Mouse (Mus musculus) forebrain, embryonic 10.5 days (tissue): ENCODE data around the gene Fn3krp. TPM values are rescaled to one million over a fixed set of nuclear protein-coding genes. Genes with fewer than 3 reads are reported as not detected.
A peak's percentile ranks its signal among the peaks of the same experiment; 100 is the strongest.

Experiments used
- DNase-seq: peaks from one replicate; pipeline ENCODE4 v3.0.0-alpha.2; 2017; ENCODE audit warnings: low spot score; ENCODE audit errors: extremely low spot score
- H3K27ac ChIP-seq: fragments of 300-500 bp; sonication (generic); 2 replicates; pipeline ENCODE4 v1.5.1; 2016; ENCODE audit warnings: mild to moderate bottlenecking
- H3K27me3 ChIP-seq: fragments of 300-500 bp; sonication (generic); 2 replicates; pipeline ENCODE4 v1.6.1; 2016; ENCODE audit warnings: mild to moderate bottlenecking; ENCODE audit not compliant: poor library complexity, severe bottlenecking
- H3K36me3 ChIP-seq: fragments of 300-500 bp; sonication (generic); replicated peaks from 2 replicates; pipeline ENCODE4 v1.6.1; 2016; ENCODE audit warnings: mild to moderate bottlenecking, moderate library complexity
- H3K4me1 ChIP-seq: fragments of 300-500 bp; sonication (generic); 2 replicates; pipeline ENCODE4 v1.6.1; 2016
- H3K4me3 ChIP-seq: fragments of 300-500 bp; sonication (generic); 2 replicates; pipeline ENCODE4 v1.5.1; 2016; ENCODE audit warnings: mild to moderate bottlenecking, moderate library complexity
- H3K9me3 ChIP-seq: fragments of 300-500 bp; sonication (generic); 2 replicates; pipeline ENCODE4 v1.6.1; 2016; ENCODE audit warnings: mild to moderate bottlenecking, moderate library complexity
- WGBS: fragments of 180-500 bp; shearing (Covaris S2); methylation state at CpG from one replicate; pipeline ENCODE4 v1.1.7; 2016; 5-methylcytosine and 5-hydroxymethylcytosine counted together
- polyA plus RNA-seq: library from polyadenylated mRNA; unstranded; fragments of >200 nt; fragmentation: Nextera tagmentation; extraction: Ambion mirVana; gene quantifications from 2 replicates; pipeline ENCODE4 v1.2.1, GENCODE M21; 2016

Fn3krp gene
- polyA plus RNA-seq, 1 experiment from 2014 or later = 8.1 TPM

DNA sequence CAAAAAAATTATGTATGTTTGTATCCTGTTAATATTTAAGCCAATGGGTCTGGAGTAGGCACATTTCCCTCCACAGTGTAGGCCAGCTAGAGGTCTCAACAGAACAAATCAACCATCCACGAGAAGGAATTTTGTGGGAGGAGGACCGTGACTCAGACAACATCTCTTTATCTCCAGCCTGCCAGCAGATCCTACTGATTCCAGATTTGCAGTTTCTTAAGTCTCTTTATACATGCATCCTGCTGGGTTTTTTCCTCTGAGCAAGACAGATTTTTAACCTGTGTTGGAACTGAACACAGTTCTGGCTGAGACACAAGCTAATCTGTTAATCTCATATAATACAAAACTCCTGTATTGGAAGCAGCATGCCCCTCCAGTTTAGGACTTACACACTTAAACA lies 2.3 kb upstream of the Fn3krp start:
- no peak overlapping the region for H3K4me3 ChIP-seq
- H3K27me3 ChIP-seq = no peaks in the 10 kb centered on the region
- peaks cover 16% of the 10 kb centered on the region for H3K4me1 ChIP-seq
- H3K9me3 ChIP-seq = no peaks in the 10 kb centered on the region
- WGBS = 78% methylated on average over 2 of the region's 2 CpGs
- H3K36me3 ChIP-seq = no peaks in the 10 kb centered on the region
- no peak for DNase-seq
- no peak overlapping the region for H3K27ac ChIP-seq

DNA sequence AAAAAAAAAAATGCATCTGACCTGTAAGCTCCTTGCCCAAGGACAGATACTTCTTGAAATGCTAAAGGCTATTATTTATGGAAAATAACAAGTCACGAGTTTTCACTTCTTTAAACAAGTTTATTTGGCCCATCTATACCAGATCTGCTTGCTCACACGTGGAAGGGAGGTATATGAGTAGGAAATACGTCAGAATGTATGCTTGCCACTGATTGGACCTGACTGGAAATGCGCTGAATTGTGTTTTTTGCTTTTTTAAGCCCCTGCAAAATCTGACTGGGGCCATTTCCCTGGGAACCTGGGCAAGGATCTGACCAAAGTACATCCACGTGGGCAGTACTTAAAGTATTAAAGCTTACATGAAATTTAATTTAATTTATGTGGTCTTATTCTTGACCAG lies 822 bp upstream of the Fn3krp start:
- H3K27me3 ChIP-seq = no peaks in the 10 kb centered on the region
- peak overlapping the region; percentile 85; the same call in 1 of the 2 replicates for H3K27ac ChIP-seq
- H3K36me3 ChIP-seq = no peaks in the 10 kb centered on the region
- H3K4me3 ChIP-seq = peak overlapping the region; percentile 82
- no peak for DNase-seq
- H3K4me1 ChIP-seq = peaks cover 16% of the 10 kb centered on the region
- H3K9me3 ChIP-seq = no peaks in the 10 kb centered on the region
- WGBS = 48% methylated on average over 5 of the region's 5 CpGs

DNA sequence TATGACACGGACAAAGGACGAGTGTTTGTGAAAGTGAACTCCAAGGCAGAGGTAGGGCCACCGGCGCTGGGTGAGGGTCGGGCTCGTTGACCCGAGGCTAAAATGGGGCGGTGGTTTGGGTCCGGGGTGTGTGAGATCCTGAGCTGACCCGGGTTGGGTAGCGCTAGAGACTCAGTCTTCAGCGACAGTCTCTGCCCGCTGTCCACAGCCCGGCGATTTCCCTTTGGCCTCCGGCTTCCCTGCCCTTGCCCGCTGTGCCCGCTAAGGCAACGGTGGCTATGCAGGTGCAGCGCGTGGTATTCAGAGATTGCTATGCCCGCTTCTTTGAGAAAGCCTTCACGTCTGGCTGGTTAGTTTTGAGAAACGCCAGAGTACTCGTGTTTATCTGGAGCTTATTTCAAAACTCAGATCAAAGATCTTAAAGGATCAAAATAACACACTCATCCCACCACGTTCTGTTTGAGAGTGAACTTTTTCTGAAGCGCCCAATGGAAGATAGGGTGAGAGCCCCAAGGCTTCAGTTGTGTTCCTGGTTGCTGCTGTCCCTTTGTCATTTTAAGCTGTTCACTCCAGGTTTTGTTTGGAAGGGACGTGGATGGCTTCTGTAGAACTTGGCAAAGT lies 462 bp downstream of the Fn3krp start:
- WGBS = under 1% methylated on average over 28 of the region's 28 CpGs
- no peak for DNase-seq
- H3K27me3 ChIP-seq = no peaks in the 10 kb centered on the region
- peak overlapping the region; percentile 82 for H3K4me3 ChIP-seq
- H3K27ac ChIP-seq = peak overlapping the region; percentile 85
- H3K4me1 ChIP-seq = peaks cover 16% of the 10 kb centered on the region
- H3K36me3 ChIP-seq = no peaks in the 10 kb centered on the region
- no peaks in the 10 kb centered on the region for H3K9me3 ChIP-seq

- DNase-seq = no peak
- Histone ChIP-seq H3K36me3 (peaks cover 20% of the 10 kb centered on the region), H3K27me3 (peaks cover 12% of the 10 kb centered on the region), H3K9me3 (no peaks in the 10 kb centered on the region), H3K4me3 (no peak overlapping the region), H3K27ac (no peak overlapping the region), H3K4me1 (peaks cover 18% of the 10 kb centered on the region)
- WGBS = 80% methylated on average over 4 of the region's 4 CpGs
Measured at GRCm38 (mm10) chr11:121433397-121433796, 12.2 kb downstream of the Fn3krp start.

- peaks cover 29% of the 10 kb centered on the region for H3K4me1 ChIP-seq
- peak within 1 kb of the TSS; percentile 54 for H3K4me3 ChIP-seq
- peak; percentile 71 for DNase-seq
- peak within 1 kb of the TSS; percentile 20; the same call in 1 of the 2 replicates for H3K27ac ChIP-seq
- H3K9me3 ChIP-seq = no peaks in the 10 kb centered on the region
- H3K27me3 ChIP-seq = peaks cover 12% of the 10 kb centered on the region
- WGBS = 8% methylated on average over 30 of the region's 30 CpGs
- H3K36me3 ChIP-seq = peaks cover 10% of the 10 kb centered on the region
Measured at GRCm38 (mm10) chr11:121434156-121435155, 13.3 kb downstream of the Fn3krp start, which contains the start of gene Fn3k. Gene Fn3k (plus strand): TSS chr11:121434913.

DNA sequence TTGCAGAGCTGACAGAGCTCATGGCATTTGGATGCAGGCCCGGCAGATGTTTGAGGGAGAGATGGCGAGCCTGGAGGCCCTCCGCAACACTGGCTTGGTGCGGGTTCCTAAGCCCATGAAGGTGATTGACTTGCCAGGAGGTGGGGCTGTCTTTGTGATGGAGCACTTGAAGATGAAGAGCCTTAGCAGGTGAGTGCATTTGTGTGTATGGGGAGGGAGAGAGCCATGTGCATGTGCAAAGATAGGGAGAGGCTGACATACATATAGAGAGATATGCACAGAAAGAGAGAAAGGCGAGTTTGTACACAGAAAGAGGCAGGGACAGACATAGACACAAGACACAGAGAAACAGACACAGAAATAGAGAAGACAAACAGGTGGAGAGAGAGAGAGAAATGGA lies 16.0 kb downstream of the Fn3krp start:
- H3K4me1 ChIP-seq = peaks cover 33% of the 10 kb centered on the region
- DNase-seq = no peak

GRCm38 (mm10) chr11:121439686-121440292 lies 18.6 kb downstream of the Fn3krp start:
- Histone ChIP-seq H3K27ac (peak overlapping the region; percentile 6; the same call in 1 of the 2 replicates), H3K4me1 (peaks cover 21% of the 10 kb centered on the region), H3K4me3 (no peak overlapping the region), H3K27me3 (peaks cover 12% of the 10 kb centered on the region), H3K9me3 (no peaks in the 10 kb centered on the region), H3K36me3 (no peaks in the 10 kb centered on the region)
- DNase-seq = no peak
- WGBS = 77% methylated on average over 5 of the region's 5 CpGs

More for the DNA sequence above, 16.0 kb downstream of the Fn3krp start:
- Histone ChIP-seq H3K9me3 (no peaks in the 10 kb centered on the region), H3K4me3 (no peak overlapping the region), H3K27me3 (peaks cover 12% of the 10 kb centered on the region), H3K36me3 (no peaks in the 10 kb centered on the region), H3K27ac (no peak overlapping the region)
- WGBS = 73% methylated on average over 5 of the region's 5 CpGs

- H3K36me3 ChIP-seq = no peaks in the 10 kb centered on the region
- WGBS = 87% methylated on average over 4 of the region's 4 CpGs
- no peak overlapping the region for H3K27ac ChIP-seq
- H3K9me3 ChIP-seq = no peaks in the 10 kb centered on the region
- H3K4me1 ChIP-seq = peaks cover 15% of the 10 kb centered on the region
- no peak for DNase-seq
- no peak overlapping the region for H3K4me3 ChIP-seq
- 0 out of 2 replicates have a peak, but pooled peaks cover 3% of the 10 kb centered on the region for H3K27me3 ChIP-seq
Measured at GRCm38 (mm10) chr11:121441653-121442052, 20.5 kb downstream of the Fn3krp start.

- no peaks in the 10 kb centered on the region for H3K36me3 ChIP-seq
- H3K9me3 ChIP-seq = no peaks in the 10 kb centered on the region
- H3K4me1 ChIP-seq = peaks cover 15% of the 10 kb centered on the region
- no peak overlapping the region for H3K27ac ChIP-seq
- 0 out of 2 replicates have a peak, but pooled peaks cover 3% of the 10 kb centered on the region for H3K27me3 ChIP-seq
- no peak overlapping the region for H3K4me3 ChIP-seq
- no peak for DNase-seq
- WGBS = 76% methylated on average over 2 of the region's 2 CpGs
Measured at GRCm38 (mm10) chr11:121442076-121442475, 20.9 kb downstream of the Fn3krp start.

GRCm38 (mm10) chr11:121451216-121451726 lies 30.1 kb downstream of the Fn3krp start:
- DNase-seq = no peak
- H3K4me3 ChIP-seq = peak overlapping the region; percentile 91
- WGBS = 22% methylated on average over 9 of the region's 9 CpGs
- H3K36me3 ChIP-seq = peaks cover 16% of the 10 kb centered on the region
- no peaks in the 10 kb centered on the region for H3K9me3 ChIP-seq
- H3K27ac ChIP-seq = peak overlapping the region; percentile 87
- H3K4me1 ChIP-seq = peaks cover 22% of the 10 kb centered on the region
- peaks cover 10% of the 10 kb centered on the region for H3K27me3 ChIP-seq

DNA sequence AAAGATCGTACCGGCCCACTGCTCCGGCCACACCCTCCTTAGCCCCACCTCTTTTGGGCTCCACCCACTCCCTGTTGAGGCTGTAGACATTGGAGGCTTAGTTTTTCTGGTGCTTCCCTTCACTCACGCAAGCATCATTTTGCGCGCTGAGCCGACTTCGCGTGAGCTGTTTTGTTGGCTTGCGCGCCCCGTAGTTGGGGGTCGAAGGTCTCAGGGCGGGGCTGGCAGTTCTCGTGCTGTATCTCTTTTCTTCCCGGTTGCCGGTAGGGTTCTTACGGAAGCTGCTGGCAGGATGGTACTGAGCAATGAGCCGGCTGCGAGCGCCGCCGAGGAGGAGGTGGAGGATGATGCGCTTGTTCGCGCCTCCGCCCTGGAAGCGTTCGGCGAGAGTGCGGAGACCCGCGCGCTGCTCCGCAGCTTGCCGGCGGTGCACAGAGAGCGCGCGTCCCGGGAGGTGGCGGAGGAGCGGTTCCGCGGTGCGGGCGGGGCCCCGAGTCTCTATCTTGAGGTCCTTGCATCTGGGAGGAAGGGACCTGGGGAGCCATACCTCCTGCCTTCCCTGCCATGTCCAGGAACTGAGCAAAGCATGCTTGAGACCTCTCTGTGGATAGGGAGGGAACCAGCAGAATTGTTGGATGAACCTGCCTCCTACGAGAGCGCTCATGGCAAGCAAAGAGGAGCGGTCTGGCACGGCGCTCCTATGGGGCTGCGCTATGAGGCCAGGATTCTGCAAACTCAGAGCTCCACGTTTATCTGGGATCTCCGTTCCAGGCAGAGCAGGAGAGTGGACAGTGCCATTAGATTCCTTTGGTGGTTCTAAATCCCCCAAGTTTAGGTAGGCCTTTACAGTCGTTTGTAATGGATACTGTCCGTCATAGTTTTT lies 30.8 kb downstream of the Fn3krp start, which contains the start of gene Tbcd:
TSS of gene Tbcd (plus strand) at position 197 of the 883 bp plus-strand sequence.
- Histone ChIP-seq H3K4me3 (peak within 1 kb of the TSS; percentile 91), H3K4me1 (peaks cover 22% of the 10 kb centered on the region), H3K27me3 (peaks cover 10% of the 10 kb centered on the region), H3K36me3 (peaks cover 19% of the 10 kb centered on the region), H3K9me3 (no peaks in the 10 kb centered on the region), H3K27ac (peak within 1 kb of the TSS; percentile 87)
- under 1% methylated on average over 58 of the region's 58 CpGs for WGBS
- peak; percentile 91 for DNase-seq
